In genomic region chr2:106652741-106653140, GRCm38 (mm10) we compare ENCODE assay signal across 22 mouse cellular contexts. TPM values are rescaled to one million over a fixed set of nuclear protein-coding genes. Genes with fewer than 3 reads are reported as not detected.
DNase-seq lines count a peak whose midpoint lies in the region; ATAC-seq lines count a peak whose summit lies in the region.
"Had no signal": no experiment of that assay in that cellular context is flagged by ENCODE, and none has a peak within 500 bp of the region (broad histone marks: within the 10 kb centered on the region; RNA-seq: fewer than 3 reads in every experiment).

No protein-coding gene starts in this region.

- no peaks in the 10 kb centered on the region for H3K27me3 ChIP-seq in heart, embryonic 10.5 days (ENCODE audit: insufficient read depth, poor library complexity, severe bottlenecking)
- H3K27me3 ChIP-seq in heart, embryonic 13.5 days (replicated peaks): 0 out of 2 replicates have a peak, but pooled peaks cover 3% of the 10 kb centered on the region
- peaks cover 5% of the 10 kb centered on the region; the same call in 1 of the 2 replicates for H3K27me3 ChIP-seq in heart, embryonic 16.5 days (ENCODE audit: control insufficient read depth, insufficient read depth, low read length)
- H3K27me3 ChIP-seq: embryonic facial prominence, embryonic 15.5 days; hindbrain, embryonic 12.5 days had no signal

- no peaks in the 10 kb centered on the region for H3K9me3 ChIP-seq in heart, embryonic 10.5 days
- no peaks in the 10 kb centered on the region for H3K9me3 ChIP-seq in heart, embryonic 13.5 days
- no peaks in the 10 kb centered on the region for H3K9me3 ChIP-seq in heart, embryonic 16.5 days (replicated peaks; ENCODE audit: control insufficient read depth, low read length)
- H3K9me3 ChIP-seq: embryonic facial prominence, embryonic 15.5 days; forebrain, embryonic 10.5 days; hindbrain, embryonic 12.5 days had no signal

- peaks cover 59% of the 10 kb centered on the region for H3K4me1 ChIP-seq in heart, embryonic 10.5 days
- peaks cover 39% of the 10 kb centered on the region for H3K4me1 ChIP-seq in heart, embryonic 13.5 days
- peaks cover 7% of the 10 kb centered on the region; the same call in 1 of the 2 replicates for H3K4me1 ChIP-seq in heart, embryonic 16.5 days (ENCODE audit: control insufficient read depth, insufficient read depth, low read length)
- H3K4me1 ChIP-seq: embryonic facial prominence, embryonic 15.5 days had no signal

- H3K36me3 ChIP-seq in heart, embryonic 10.5 days: no peaks in the 10 kb centered on the region
- no peaks in the 10 kb centered on the region for H3K36me3 ChIP-seq in heart, embryonic 13.5 days
- no peaks in the 10 kb centered on the region for H3K36me3 ChIP-seq in heart, embryonic 16.5 days (ENCODE audit: control insufficient read depth, insufficient read depth)
- H3K36me3 ChIP-seq: embryonic facial prominence, embryonic 15.5 days; forebrain, embryonic 10.5 days; hindbrain, embryonic 12.5 days had no signal

- no peak overlapping the region for H3K9ac ChIP-seq in heart, embryonic 13.5 days
- H3K9ac ChIP-seq in heart, embryonic 16.5 days (ENCODE audit: low read length): no peak overlapping the region
- H3K9ac ChIP-seq: embryonic facial prominence, embryonic 15.5 days; hindbrain, embryonic 12.5 days had no signal

- no peak overlapping the region for H3K4me3 ChIP-seq in heart, embryonic 10.5 days
- H3K4me3 ChIP-seq in heart, embryonic 13.5 days: no peak overlapping the region
- no peak overlapping the region for H3K4me3 ChIP-seq in heart, embryonic 16.5 days (ENCODE audit: low read length)
- H3K4me3 ChIP-seq: embryonic facial prominence, embryonic 15.5 days; erythroblast, embryonic 14.5 days; forebrain, embryonic 10.5 days; hindbrain, embryonic 12.5 days had no signal

- no peak for ATAC-seq in heart, embryonic 13.5 days (ENCODE audit: extremely low read depth, insufficient number of reproducible peaks, low FRiP score, low TSS enrichment)
- 0 out of 2 replicates have a peak, but pooled peaks have one; percentile 16 for ATAC-seq in heart, embryonic 16.5 days (replicated peaks; ENCODE audit: extremely low read depth, insufficient read depth, low FRiP score)
- ATAC-seq: forebrain, embryonic 14.5 days; hindbrain, embryonic 16.5 days; inflammation-experienced regulatory T-cells, adult 6 months; intestine, postnatal 0 days had no signal

- H3K4me2 ChIP-seq in heart, embryonic 13.5 days: peak overlapping the region; percentile 31
- peak overlapping the region; percentile 32; the same call in 1 of the 2 replicates for H3K4me2 ChIP-seq in heart, embryonic 16.5 days (ENCODE audit: low read depth, low read length)
- H3K4me2 ChIP-seq: embryonic facial prominence, embryonic 15.5 days; hindbrain, embryonic 12.5 days had no signal

- 56% methylated on average over 4 of the region's 4 CpGs for WGBS in heart, embryonic 10.5 days
- WGBS in heart, embryonic 13.5 days: 50% methylated on average over 4 of the region's 4 CpGs
- WGBS in heart, embryonic 16.5 days: 46% methylated on average over 4 of the region's 4 CpGs

- DNase-seq in heart, embryonic 10.5 days (ENCODE audit: low spot score): peak; percentile 71
- no peak for DNase-seq in heart, adult 11 months
- no peak for DNase-seq in T-cell, adult 2 months (ENCODE audit: low spot score)
- DNase-seq in kidney, adult 11 months: no peak
- no peak for DNase-seq in embryo, embryonic 10.5 days (ENCODE audit: low spot score)
- DNase-seq: adrenal gland, adult 8-10 months; adrenal gland, postnatal 36 days; cerebellum, adult 2 months; cerebellum, postnatal 10 days; embryo, embryonic 11 days; gastrocnemius, postnatal 36 days; kidney, adult 9 months had no signal

- peak overlapping the region; percentile 76; the same call in 1 of the 2 replicates for H3K27ac ChIP-seq in heart, embryonic 10.5 days
- H3K27ac ChIP-seq in heart, embryonic 13.5 days (replicated peaks): peak overlapping the region; percentile 53
- H3K27ac ChIP-seq in heart, embryonic 16.5 days (ENCODE audit: low read length): peak overlapping the region; percentile 43; the same call in 1 of the 2 replicates
- H3K27ac ChIP-seq: embryonic facial prominence, embryonic 15.5 days; forebrain, embryonic 10.5 days; hindbrain, embryonic 12.5 days had no signal

RNA-seq across cellular contexts. Expression of gene Mpped2, which starts 40.3 kb away (rescaled TPM):
- polyA plus RNA-seq in heart, embryonic 10.5 days (2016; fragmentation: Nextera tagmentation; extraction: Ambion mirVana): 130 and 173 TPM in 2 replicates
- 72.3 and 82.8 TPM in 2 replicates for polyA plus RNA-seq in heart, embryonic 13.5 days (2015; fragmentation: Nextera tagmentation; extraction: Ambion mirVana)
- polyA plus RNA-seq in heart, embryonic 16.5 days (2015; fragmentation: Nextera tagmentation; extraction: Ambion mirVana): 33.9 and 38.8 TPM in 2 replicates
- polyA plus RNA-seq: erythroblast, embryonic 14.5 days had no signal
